Mouse (Mus musculus): ENCODE results near the gene Inhbe. TPM values are rescaled to one million over a fixed set of nuclear protein-coding genes. Genes with fewer than 3 reads are reported as not detected.
"Not testable (repeated sequence)": the region's sequence is repeated elsewhere in the genome, so short reads cannot be mapped to it uniquely, and the experiment has no call there.

Gene Inhbe
- polyA plus RNA-seq, 1 experiment from 2014 or later: 0.06 TPM

DNA sequence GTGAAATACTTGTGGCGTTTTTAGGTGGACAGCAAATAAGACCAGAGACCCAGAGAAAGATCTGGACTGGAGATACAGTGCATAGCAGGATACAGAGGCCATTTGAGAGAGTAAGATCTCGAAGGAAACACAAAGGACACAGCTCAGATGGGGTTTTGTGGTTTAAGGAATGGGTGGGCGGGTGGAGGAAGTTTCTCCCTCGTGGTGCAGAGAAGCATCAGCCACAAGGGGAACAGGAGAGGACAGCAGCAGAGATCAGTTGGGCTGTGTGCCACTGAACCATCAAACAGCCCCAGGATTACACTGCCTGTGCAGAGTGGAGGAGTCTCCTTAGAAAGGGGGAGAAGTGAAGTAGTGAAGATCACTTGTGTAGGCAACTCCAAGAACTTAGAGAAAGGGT lies 36.2 kb downstream of the Inhbe start:
- H3K27me3 ChIP-seq: peaks cover 23% of the 10 kb centered on the region; the same call in 1 of the 2 replicates
- H3K4me1 ChIP-seq: no peaks in the 10 kb centered on the region
- ATAC-seq: no peak
- no peak overlapping the region for H3K9ac ChIP-seq
- 47% methylated on average over 4 of the region's 4 CpGs for WGBS
- H3K4me2 ChIP-seq: no peak overlapping the region
- H3K36me3 ChIP-seq (ENCODE audit: poor library complexity, severe bottlenecking): no peaks in the 10 kb centered on the region
- H3K9me3 ChIP-seq (replicated peaks): no peaks in the 10 kb centered on the region
- H3K4me3 ChIP-seq: no peak overlapping the region
- H3K27ac ChIP-seq: no peak overlapping the region

DNA sequence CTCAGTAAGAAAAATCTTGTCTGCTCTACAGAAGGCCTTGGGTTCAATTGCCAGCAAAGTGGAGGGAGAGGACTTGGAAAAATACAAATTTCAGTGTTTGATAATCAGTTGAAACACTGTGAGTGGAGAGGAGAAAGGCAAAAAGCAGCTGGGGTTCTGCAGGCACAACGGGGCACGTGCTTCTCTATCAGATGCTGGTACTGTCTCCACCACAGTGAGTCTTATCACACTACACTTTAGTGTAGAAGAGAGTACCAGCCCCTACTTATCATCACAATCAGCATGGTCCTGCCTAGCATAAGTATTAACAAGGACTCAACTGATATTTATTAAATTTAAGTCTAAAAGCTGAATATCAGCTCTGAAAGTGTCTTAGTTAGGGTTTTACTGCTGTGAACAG lies 36.9 kb downstream of the Inhbe start:
- ATAC-seq: no peak
- 0 out of 2 replicates have a peak, but pooled peaks cover under 1% of the 10 kb centered on the region for H3K4me1 ChIP-seq
- 75% methylated on average over 2 of the region's 2 CpGs for WGBS
- H3K4me3 ChIP-seq: no peak overlapping the region
- H3K36me3 ChIP-seq (ENCODE audit: poor library complexity, severe bottlenecking): no peaks in the 10 kb centered on the region
- peaks cover 16% of the 10 kb centered on the region; the same call in 1 of the 2 replicates for H3K27me3 ChIP-seq
- H3K27ac ChIP-seq: no peak overlapping the region
- H3K9me3 ChIP-seq (replicated peaks): no peaks in the 10 kb centered on the region
- no peak overlapping the region for H3K9ac ChIP-seq
- no peak overlapping the region for H3K4me2 ChIP-seq

DNA sequence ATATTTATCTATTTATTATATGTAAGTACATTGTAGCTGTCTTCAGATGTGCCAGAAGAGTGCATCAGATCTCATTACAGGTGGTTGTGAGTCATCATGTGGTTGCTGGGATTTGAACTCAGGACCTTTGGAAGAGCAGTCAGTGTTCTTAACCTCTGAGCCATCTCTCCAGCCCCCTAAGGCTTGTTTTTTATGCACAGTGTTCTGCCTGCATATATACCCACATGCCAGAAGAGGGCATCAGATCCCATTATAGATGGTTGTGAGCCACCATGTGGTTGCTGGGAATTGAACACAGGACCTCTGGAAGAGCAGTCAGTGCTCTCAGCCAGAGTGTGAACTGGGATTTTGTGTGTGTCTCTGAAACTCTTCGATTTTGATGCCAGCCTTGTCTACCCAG lies 39.3 kb downstream of the Inhbe start:
- 79% methylated on average over 1 of the region's 1 CpGs for WGBS
- not testable (repeated sequence) for ATAC-seq

DNA sequence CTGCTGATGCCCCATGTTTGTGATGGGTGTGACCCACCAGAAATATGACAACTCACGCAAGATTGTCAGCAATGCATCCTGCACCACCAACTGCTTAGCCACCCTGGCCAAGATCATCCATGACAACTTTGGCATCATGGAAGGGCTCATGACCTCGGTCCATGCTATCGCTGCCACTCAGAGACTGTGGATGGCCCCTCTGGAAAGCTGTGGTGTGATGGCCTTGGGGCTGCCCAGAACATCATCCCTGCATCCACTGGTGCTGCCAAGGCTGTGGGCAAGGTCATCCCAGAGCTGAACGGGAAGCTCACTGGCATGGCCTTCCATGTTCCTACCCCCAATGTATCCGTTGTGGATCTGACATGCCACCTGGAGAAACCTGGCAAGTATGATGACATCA lies 40.7 kb downstream of the Inhbe start:
- H3K27ac ChIP-seq; ATAC-seq; H3K9me3 ChIP-seq (replicated peaks); H3K4me2 ChIP-seq; H3K36me3 ChIP-seq (ENCODE audit: poor library complexity, severe bottlenecking); H3K9ac ChIP-seq; H3K27me3 ChIP-seq; H3K4me3 ChIP-seq: not testable (repeated sequence)
- 87% methylated on average over 5 of the region's 5 CpGs for WGBS
- H3K4me1 ChIP-seq: peaks cover 15% of the 10 kb centered on the region

More for the DNA sequence above, 39.3 kb downstream of the Inhbe start:
- H3K9me3 ChIP-seq (replicated peaks); H3K9ac ChIP-seq; H3K4me2 ChIP-seq; H3K27ac ChIP-seq; H3K36me3 ChIP-seq (ENCODE audit: poor library complexity, severe bottlenecking); H3K4me3 ChIP-seq; H3K27me3 ChIP-seq: not testable (repeated sequence)
- peaks cover 13% of the 10 kb centered on the region for H3K4me1 ChIP-seq

DNA sequence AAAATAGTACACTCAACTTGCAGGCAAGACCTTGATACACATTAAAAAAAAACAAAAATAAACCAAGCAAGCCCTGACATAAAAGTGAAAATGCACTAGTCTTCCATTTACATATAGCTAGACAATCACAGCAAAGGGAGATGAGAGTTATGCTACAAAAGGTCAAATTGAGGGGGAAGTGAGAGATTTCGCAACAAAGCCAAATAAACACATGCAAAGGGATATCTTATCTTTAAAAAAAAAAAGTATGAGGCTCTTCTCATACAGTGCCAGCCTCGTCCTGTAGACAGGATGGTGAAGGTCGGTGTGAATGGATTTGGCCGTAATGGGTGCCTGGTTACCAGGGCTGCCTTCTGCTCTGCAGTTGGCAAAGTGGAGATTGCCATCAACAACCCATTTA lies 41.4 kb downstream of the Inhbe start:
- Histone ChIP-seq H3K9me3 (replicated peaks) (no peaks in the 10 kb centered on the region), H3K36me3 (ENCODE audit: poor library complexity, severe bottlenecking) (peaks cover 16% of the 10 kb centered on the region), H3K4me2 (no peak overlapping the region), H3K9ac (no peak overlapping the region), H3K27me3 (0 out of 2 replicates have a peak, but pooled peaks cover 2% of the 10 kb centered on the region), H3K27ac (no peak overlapping the region), H3K4me3 (no peak overlapping the region), H3K4me1 (peaks cover 15% of the 10 kb centered on the region)
- no peak for ATAC-seq
- 78% methylated on average over 4 of the region's 4 CpGs for WGBS

DNA sequence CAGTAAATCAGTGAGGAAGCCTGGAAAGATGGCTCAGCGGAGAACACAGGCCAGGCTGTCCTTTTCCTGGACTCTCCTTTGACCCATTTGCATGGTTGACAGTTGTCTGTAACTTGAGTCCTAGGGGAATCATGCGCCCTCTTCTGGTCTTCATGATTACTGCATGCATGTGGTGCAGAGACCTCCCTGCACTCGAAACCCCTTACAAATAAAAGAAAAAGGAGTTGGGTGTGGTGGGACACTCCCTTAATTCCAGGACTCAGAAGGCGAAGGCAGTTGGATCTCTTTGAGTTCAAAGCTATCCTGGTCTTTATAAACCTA lies 41.9 kb downstream of the Inhbe start:
- Histone ChIP-seq H3K9ac (peak overlapping the region; percentile 58), H3K36me3 (ENCODE audit: poor library complexity, severe bottlenecking) (peaks cover 21% of the 10 kb centered on the region), H3K4me3 (peak overlapping the region; percentile 74), H3K4me1 (peaks cover 15% of the 10 kb centered on the region), H3K4me2 (peak overlapping the region; percentile 69), H3K27ac (peak overlapping the region; percentile 69), H3K27me3 (no peaks in the 10 kb centered on the region), H3K9me3 (replicated peaks) (no peaks in the 10 kb centered on the region)
- under 1% methylated on average over 4 of the region's 4 CpGs for WGBS
- peak; percentile 56 for ATAC-seq

DNA sequence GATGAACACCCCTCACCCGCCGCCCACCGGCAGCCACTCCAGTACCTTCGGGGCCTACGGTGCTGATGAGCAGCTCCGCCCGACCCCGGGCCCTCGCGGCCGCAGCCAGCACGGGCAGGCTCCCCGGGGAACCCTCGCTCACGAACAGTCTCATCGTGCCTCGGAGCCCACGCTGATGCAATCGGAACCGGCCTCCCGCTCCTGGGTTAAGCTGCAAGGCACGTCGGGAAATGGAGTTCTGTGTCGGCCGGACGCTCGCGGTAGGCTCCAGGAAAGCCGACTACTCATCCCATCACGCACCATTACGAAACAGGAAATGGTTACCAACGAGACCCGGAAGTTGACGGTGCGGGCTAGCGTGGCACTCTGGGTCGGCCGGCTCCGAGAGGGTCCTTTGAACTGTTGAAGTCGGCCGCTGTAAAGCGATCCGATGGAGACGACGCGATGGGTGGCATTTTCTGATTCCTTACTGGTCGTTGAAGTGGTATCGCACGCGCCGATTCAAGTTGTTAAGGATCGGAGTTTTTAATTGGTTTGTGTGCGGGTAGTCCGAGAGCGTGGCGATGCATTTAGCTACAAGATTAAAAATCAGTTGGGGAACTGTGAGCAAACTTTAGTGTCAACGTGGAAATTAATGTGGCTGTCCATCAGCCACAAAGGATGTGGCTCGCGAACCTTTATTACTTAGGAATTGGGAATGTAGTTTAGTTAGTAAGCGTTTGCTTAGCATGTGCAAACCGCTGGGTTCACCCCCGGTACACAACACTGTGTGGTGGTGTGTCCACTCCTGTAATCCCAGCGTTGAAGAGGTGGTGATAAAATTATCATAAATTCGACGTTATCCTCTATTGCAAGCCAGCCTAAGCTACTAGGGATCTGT lies 42.5 kb downstream of the Inhbe start, which contains the start of gene Mars:
Gene Mars, minus strand, starts transcription at position 311 of the 880 bp plus-strand sequence.
- Histone ChIP-seq H3K27ac (peak within 1 kb of the TSS; percentile 69), H3K4me3 (peak within 1 kb of the TSS; percentile 74), H3K36me3 (ENCODE audit: poor library complexity, severe bottlenecking) (peaks cover 27% of the 10 kb centered on the region), H3K4me2 (peak within 1 kb of the TSS; percentile 69), H3K27me3 (no peaks in the 10 kb centered on the region), H3K9ac (peak within 1 kb of the TSS; percentile 86), H3K4me1 (peaks cover 15% of the 10 kb centered on the region), H3K9me3 (replicated peaks) (no peaks in the 10 kb centered on the region)
- under 1% methylated on average over 65 of the region's 65 CpGs for WGBS
- peak; percentile 98 for ATAC-seq

DNA sequence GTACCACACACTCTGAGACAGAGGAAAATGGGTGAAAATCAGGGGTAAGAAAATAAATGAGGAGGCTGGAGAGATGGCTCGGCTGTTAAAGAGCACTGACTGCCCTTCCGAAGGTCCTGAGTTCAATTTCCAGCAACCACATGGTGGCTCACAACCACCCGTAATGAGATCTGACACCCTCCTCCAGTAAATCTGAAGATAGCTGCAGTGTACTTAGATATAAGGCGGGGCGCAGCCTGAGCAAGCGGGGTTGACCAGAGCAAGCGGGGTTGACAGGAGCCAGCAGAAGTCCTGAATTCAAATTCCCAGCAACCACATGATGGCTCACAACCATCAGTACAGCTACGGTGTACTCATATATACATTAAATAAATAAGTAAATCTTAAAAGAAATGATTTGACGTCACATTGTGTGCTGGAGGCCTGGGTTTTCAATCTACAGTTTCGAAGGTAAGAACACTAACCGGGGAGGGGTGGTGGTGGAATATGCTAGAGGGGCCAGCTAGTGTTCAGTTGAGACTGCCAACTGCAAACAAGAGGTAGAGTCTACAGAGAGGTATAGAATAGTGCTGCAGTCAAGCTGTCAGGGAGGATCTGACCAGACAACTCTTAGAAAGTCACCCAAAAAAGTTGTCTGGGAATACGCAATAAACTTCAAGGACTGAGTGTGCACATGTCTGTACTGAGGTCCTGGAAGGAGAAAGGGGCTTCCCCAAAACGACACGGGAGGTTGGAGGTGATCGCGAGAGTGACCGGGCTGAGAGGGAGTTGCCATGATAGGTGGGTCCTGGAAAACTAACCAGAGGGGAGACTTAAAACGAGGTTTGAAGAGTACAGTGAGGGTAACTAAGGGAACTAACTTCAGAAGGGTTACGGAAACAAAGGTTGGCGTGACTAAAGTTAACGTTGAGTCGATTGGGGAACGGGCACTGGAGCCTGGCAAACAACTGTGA lies 43.4 kb downstream of the Inhbe start:
- 36% methylated on average over 23 of the region's 23 CpGs for WGBS
- peaks cover 15% of the 10 kb centered on the region for H3K4me1 ChIP-seq
- H3K4me3 ChIP-seq: peak overlapping the region; percentile 74
- peak; percentile 33 for ATAC-seq
- H3K9me3 ChIP-seq (replicated peaks): no peaks in the 10 kb centered on the region
- peak overlapping the region; percentile 61 for H3K27ac ChIP-seq
- H3K4me2 ChIP-seq: peak overlapping the region; percentile 69
- no peaks in the 10 kb centered on the region for H3K27me3 ChIP-seq
- peaks cover 37% of the 10 kb centered on the region for H3K36me3 ChIP-seq (ENCODE audit: poor library complexity, severe bottlenecking)
- peak overlapping the region; percentile 86 for H3K9ac ChIP-seq

DNA sequence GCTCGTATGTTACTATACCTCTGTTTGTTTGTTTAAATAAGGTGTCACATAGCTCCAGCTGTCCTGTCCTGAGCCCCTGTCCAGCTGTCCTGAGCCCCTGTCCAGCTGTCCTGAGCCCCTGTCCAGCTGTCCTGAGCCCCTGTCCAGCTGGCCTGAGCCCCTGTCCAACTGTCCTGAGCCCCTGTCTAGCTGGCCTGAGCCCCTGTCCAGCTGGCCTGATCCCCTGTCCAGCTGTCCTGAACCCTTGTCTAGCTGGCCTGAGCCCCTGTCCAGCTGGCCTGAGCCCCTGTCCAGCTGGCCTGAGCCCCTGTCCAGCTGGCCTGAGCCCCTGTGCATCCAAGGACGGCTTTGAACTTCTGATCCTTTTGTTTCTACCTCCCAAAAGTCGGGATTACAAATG lies 45.0 kb downstream of the Inhbe start:
- not testable (repeated sequence) for H3K9me3 ChIP-seq (replicated peaks)

DNA sequence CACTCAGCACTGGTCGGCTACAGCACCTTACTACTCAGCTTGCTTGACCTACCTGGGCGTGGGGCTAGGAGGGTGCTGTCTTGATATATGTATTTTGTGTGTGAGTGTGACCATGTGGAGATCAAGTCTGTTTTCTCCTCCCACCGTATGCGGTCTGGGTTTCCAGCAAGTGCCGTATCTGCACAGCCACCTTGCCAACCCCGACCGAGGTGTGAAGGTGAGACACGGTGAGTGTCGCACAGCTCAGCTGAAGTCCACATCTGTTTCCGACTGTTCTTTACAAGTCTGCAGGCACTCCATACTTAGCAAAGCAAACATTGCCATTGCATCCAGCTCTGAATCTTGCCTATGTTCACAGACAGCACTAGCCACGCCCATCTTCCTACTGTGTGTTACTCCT lies 51.1 kb downstream of the Inhbe start:
- no peak overlapping the region for H3K4me2 ChIP-seq
- no peaks in the 10 kb centered on the region for H3K4me1 ChIP-seq
- H3K9ac ChIP-seq: no peak overlapping the region
- peaks cover 99% of the 10 kb centered on the region for H3K36me3 ChIP-seq (ENCODE audit: poor library complexity, severe bottlenecking)
- H3K27ac ChIP-seq: no peak overlapping the region
- 94% methylated on average over 11 of the region's 11 CpGs for WGBS
- H3K27me3 ChIP-seq: no peaks in the 10 kb centered on the region
- no peaks in the 10 kb centered on the region for H3K9me3 ChIP-seq (replicated peaks)
- ATAC-seq: no peak
- no peak overlapping the region for H3K4me3 ChIP-seq

More for the DNA sequence above, 45.0 kb downstream of the Inhbe start:
- H3K4me3 ChIP-seq, ATAC-seq, H3K27ac ChIP-seq, H3K27me3 ChIP-seq, H3K9ac ChIP-seq, H3K4me2 ChIP-seq: not testable (repeated sequence)
- H3K36me3 ChIP-seq (ENCODE audit: poor library complexity, severe bottlenecking): peaks cover 53% of the 10 kb centered on the region
- H3K4me1 ChIP-seq: peaks cover 15% of the 10 kb centered on the region
- WGBS: 77% methylated on average over 3 of the region's 3 CpGs

DNA sequence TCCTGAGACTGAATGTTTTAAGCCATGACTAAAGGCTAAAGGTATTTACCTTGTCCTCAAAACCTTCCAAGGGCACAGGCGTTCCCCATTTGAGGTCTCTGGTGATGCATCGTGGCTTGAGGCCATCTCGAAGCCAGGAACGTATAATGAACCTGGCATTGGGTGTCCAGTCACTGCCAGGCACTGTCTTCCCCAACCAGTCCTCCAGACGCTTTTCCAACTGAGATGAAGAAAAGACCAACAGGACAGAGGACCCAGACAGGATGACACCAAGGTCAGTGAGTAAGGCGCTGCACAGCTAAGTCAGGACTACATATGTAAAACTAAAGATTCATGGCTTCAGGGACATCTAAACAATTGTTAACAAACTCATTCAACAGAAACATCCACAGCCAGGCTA lies 53.9 kb downstream of the Inhbe start:
- no peak overlapping the region for H3K4me2 ChIP-seq
- WGBS: 95% methylated on average over 6 of the region's 6 CpGs
- no peak overlapping the region for H3K4me3 ChIP-seq
- no peak overlapping the region for H3K27ac ChIP-seq
- H3K27me3 ChIP-seq: no peaks in the 10 kb centered on the region
- H3K9me3 ChIP-seq (replicated peaks): no peaks in the 10 kb centered on the region
- peaks cover 99% of the 10 kb centered on the region for H3K36me3 ChIP-seq (ENCODE audit: poor library complexity, severe bottlenecking)
- H3K4me1 ChIP-seq: no peaks in the 10 kb centered on the region
- no peak overlapping the region for H3K9ac ChIP-seq
- no peak for ATAC-seq
